Mouse (Mus musculus): ENCODE results near the gene Rasgef1b. TPM values are rescaled to one million over a fixed set of nuclear protein-coding genes. Genes with fewer than 3 reads are reported as not detected.

Rasgef1b gene
- polyA plus RNA-seq, 1 experiment = 4.5 TPM

GRCm38 (mm10) chr5:99414293-99414692 lies 314.6 kb downstream of the Rasgef1b start:
- Histone ChIP-seq H3K4me1 (replicated peaks; ENCODE audit: control insufficient read depth, insufficient read depth, low read length) (no peaks in the 10 kb centered on the region), H3K36me3 (ENCODE audit: control insufficient read depth, insufficient read depth, low read length) (no peaks in the 10 kb centered on the region), H3K4me3 (ENCODE audit: control insufficient read depth, insufficient read depth, low read length) (no peak overlapping the region), H3K27ac (ENCODE audit: control insufficient read depth, insufficient read depth, low read length) (no peak overlapping the region), H3K27me3 (ENCODE audit: control insufficient read depth, insufficient read depth, low read length) (no peaks in the 10 kb centered on the region)
- no peak for DNase-seq
- 71% methylated on average over 6 of the region's 6 CpGs for WGBS
- no peak for TF ChIP-seq POLR2A (IDR thresholded peaks at IDR 0.05; ENCODE audit: control insufficient read depth, extremely low read depth, insufficient read depth, low read length, poor library complexity)
- no peak for TF ChIP-seq CTCF (IDR thresholded peaks at IDR 0.05; ENCODE audit: borderline replicate concordance, control insufficient read depth, extremely low read depth, insufficient read depth, low read length, poor library complexity)

GRCm38 (mm10) chr5:99413851-99414250 lies 315.0 kb downstream of the Rasgef1b start:
- Histone ChIP-seq H3K36me3 (ENCODE audit: control insufficient read depth, insufficient read depth, low read length) (no peaks in the 10 kb centered on the region), H3K4me3 (ENCODE audit: control insufficient read depth, insufficient read depth, low read length) (no peak overlapping the region), H3K27me3 (ENCODE audit: control insufficient read depth, insufficient read depth, low read length) (no peaks in the 10 kb centered on the region), H3K27ac (ENCODE audit: control insufficient read depth, insufficient read depth, low read length) (no peak overlapping the region), H3K4me1 (replicated peaks; ENCODE audit: control insufficient read depth, insufficient read depth, low read length) (no peaks in the 10 kb centered on the region)
- WGBS = 81% methylated on average over 1 of the region's 1 CpGs
- DNase-seq = no peak
- TF ChIP-seq CTCF (IDR thresholded peaks at IDR 0.05; ENCODE audit: borderline replicate concordance, control insufficient read depth, extremely low read depth, insufficient read depth, low read length, poor library complexity) = no peak
- TF ChIP-seq POLR2A (IDR thresholded peaks at IDR 0.05; ENCODE audit: control insufficient read depth, extremely low read depth, insufficient read depth, low read length, poor library complexity) = no peak

DNA sequence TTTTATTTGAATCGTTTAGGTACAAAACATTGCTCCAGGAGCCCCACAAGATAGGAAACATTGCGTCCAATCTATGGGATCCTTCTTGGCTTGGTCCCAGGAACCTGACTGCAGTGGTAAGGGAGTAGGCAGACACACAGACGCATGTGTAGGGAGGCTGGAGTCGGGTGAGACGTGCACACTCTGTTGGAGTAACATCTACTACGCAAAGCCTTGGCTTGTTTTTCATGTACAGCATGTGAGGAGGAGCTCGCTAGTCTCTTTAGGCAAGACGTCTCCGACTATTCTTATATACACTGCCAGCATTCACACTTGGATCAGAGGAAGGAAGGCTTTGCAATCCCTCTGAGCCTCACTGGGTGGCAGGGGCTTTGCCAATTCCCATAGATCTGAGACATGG lies 315.5 kb downstream of the Rasgef1b start:
- no peak overlapping the region for H3K4me3 ChIP-seq (ENCODE audit: control insufficient read depth, insufficient read depth, low read length)
- H3K27ac ChIP-seq (ENCODE audit: control insufficient read depth, insufficient read depth, low read length) = no peak overlapping the region
- TF ChIP-seq CTCF (IDR thresholded peaks at IDR 0.05; ENCODE audit: borderline replicate concordance, control insufficient read depth, extremely low read depth, insufficient read depth, low read length, poor library complexity) (no peak), POLR2A (IDR thresholded peaks at IDR 0.05; ENCODE audit: control insufficient read depth, extremely low read depth, insufficient read depth, low read length, poor library complexity) (no peak)
- DNase-seq = no peak
- H3K4me1 ChIP-seq (replicated peaks; ENCODE audit: control insufficient read depth, insufficient read depth, low read length) = no peaks in the 10 kb centered on the region
- no peaks in the 10 kb centered on the region for H3K36me3 ChIP-seq (ENCODE audit: control insufficient read depth, insufficient read depth, low read length)
- no peaks in the 10 kb centered on the region for H3K27me3 ChIP-seq (ENCODE audit: control insufficient read depth, insufficient read depth, low read length)
- WGBS = 94% methylated on average over 9 of the region's 9 CpGs

DNA sequence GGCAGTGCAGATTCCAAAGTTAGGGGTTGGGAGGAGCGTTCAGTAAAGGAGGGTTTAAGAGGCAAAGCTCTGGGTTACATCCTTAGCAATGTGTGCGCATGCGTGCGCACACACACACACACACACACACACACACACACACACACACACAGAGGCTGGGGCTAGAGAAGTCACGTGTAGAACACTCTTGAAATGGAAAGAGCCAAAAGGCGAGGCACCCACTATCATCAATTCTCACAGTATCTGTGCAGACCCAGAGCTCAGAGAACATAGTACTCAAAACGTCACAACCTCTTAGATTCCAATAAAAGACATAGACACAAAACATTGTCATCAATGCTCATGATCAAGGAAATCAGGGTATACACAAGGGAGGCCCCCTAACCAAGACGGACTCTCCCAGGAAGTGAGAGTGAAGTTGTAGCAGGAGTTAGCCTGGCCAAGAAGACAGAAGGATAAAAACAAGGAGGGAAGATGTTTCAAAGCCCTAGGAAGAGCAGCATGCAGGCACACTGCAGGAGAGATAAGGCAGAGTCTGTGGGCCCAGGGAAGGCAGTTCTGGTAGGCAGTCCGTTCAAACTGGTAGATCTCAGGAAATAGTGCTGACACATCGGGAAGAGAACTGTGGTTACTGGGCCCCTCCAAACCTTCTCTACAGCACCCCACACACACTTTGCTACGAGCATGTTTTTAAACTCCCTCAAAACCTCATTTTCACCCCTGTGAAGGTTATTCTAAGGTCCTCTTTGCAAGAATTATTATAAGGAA lies 324.3 kb downstream of the Rasgef1b start:
- no peaks in the 10 kb centered on the region for H3K36me3 ChIP-seq (ENCODE audit: control insufficient read depth, insufficient read depth, low read length)

GRCm38 (mm10) chr5:99403325-99403724 lies 325.5 kb downstream of the Rasgef1b start:
- Histone ChIP-seq H3K27me3 (ENCODE audit: control insufficient read depth, insufficient read depth, low read length) (no peaks in the 10 kb centered on the region), H3K4me1 (replicated peaks; ENCODE audit: control insufficient read depth, insufficient read depth, low read length) (no peaks in the 10 kb centered on the region), H3K36me3 (ENCODE audit: control insufficient read depth, insufficient read depth, low read length) (no peaks in the 10 kb centered on the region), H3K27ac (ENCODE audit: control insufficient read depth, insufficient read depth, low read length) (no peak overlapping the region), H3K4me3 (ENCODE audit: control insufficient read depth, insufficient read depth, low read length) (no peak overlapping the region)
- no peak for DNase-seq
- WGBS = 85% methylated on average over 5 of the region's 5 CpGs
- no peak for TF ChIP-seq POLR2A (IDR thresholded peaks at IDR 0.05; ENCODE audit: control insufficient read depth, extremely low read depth, insufficient read depth, low read length, poor library complexity)
- no peak for TF ChIP-seq CTCF (IDR thresholded peaks at IDR 0.05; ENCODE audit: borderline replicate concordance, control insufficient read depth, extremely low read depth, insufficient read depth, low read length, poor library complexity)

More for the DNA sequence above, 324.3 kb downstream of the Rasgef1b start:
- H3K27me3 ChIP-seq (ENCODE audit: control insufficient read depth, insufficient read depth, low read length) = no peaks in the 10 kb centered on the region
- no peak overlapping the region for H3K27ac ChIP-seq (ENCODE audit: control insufficient read depth, insufficient read depth, low read length)
- no peak overlapping the region for H3K4me3 ChIP-seq (ENCODE audit: control insufficient read depth, insufficient read depth, low read length)
- DNase-seq = no peak
- H3K4me1 ChIP-seq (replicated peaks; ENCODE audit: control insufficient read depth, insufficient read depth, low read length) = no peaks in the 10 kb centered on the region
- 71% methylated on average over 11 of the region's 11 CpGs for WGBS
- no peak for TF ChIP-seq CTCF (IDR thresholded peaks at IDR 0.05; ENCODE audit: borderline replicate concordance, control insufficient read depth, extremely low read depth, insufficient read depth, low read length, poor library complexity)
- no peak for TF ChIP-seq POLR2A (IDR thresholded peaks at IDR 0.05; ENCODE audit: control insufficient read depth, extremely low read depth, insufficient read depth, low read length, poor library complexity)

DNA sequence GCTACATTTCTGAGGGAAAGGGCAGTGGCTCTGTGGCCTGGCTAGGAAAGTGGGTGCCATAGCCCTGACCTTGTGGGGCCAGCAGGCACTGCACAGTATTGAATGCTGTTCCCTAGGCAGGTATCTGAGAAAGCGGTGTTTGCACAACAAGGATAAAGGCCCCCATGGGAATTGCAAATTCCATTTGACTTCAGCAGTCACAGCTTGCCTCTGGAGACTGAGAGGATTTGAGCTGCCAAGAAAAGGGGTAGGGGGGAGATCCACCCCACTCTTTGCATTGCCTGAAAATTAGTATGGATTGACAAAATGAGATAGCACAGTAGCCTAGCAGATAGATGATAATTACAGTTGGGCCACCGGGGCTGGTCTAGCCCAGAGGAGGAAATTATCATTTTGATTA lies 326.1 kb downstream of the Rasgef1b start:
- Histone ChIP-seq H3K4me3 (ENCODE audit: control insufficient read depth, insufficient read depth, low read length) (no peak overlapping the region), H3K36me3 (ENCODE audit: control insufficient read depth, insufficient read depth, low read length) (no peaks in the 10 kb centered on the region), H3K27ac (ENCODE audit: control insufficient read depth, insufficient read depth, low read length) (no peak overlapping the region), H3K4me1 (replicated peaks; ENCODE audit: control insufficient read depth, insufficient read depth, low read length) (no peaks in the 10 kb centered on the region), H3K27me3 (ENCODE audit: control insufficient read depth, insufficient read depth, low read length) (no peaks in the 10 kb centered on the region)
- TF ChIP-seq POLR2A (IDR thresholded peaks at IDR 0.05; ENCODE audit: control insufficient read depth, extremely low read depth, insufficient read depth, low read length, poor library complexity) = no peak
- TF ChIP-seq CTCF (IDR thresholded peaks at IDR 0.05; ENCODE audit: borderline replicate concordance, control insufficient read depth, extremely low read depth, insufficient read depth, low read length, poor library complexity) = no peak
- WGBS = 96% methylated on average over 2 of the region's 2 CpGs
- DNase-seq = no peak
